Comparison of ENCODE assay signal across 20 mouse cellular contexts in the genomic region with DNA sequence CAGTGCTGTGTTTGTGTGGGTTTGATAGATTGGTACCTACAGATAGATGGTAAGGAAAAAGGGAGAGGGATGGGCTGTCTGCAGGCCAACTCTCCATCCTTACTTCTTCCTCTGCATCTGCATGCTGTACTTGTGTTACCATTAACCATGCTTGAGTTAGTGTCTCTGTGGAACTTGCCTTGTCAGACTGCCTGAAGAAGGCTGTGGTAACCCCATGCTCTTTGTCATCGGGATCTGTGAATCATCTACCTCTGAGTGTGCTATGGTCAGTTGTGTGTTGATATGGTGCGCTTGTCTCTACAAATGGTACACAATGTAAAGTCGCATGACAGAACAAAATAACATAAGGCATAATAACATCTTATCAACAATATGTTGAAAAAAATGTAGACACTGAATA.
A peak's percentile ranks its signal among the peaks of the same experiment; 100 is the strongest.
DNase-seq lines count a peak whose midpoint lies in the region; TF ChIP-seq lines count a peak whose summit lies in the region.
"Had no signal": no experiment of that assay in that cellular context is flagged by ENCODE, and none has a peak within 500 bp of the region (broad histone marks: within the 10 kb centered on the region; RNA-seq: fewer than 3 reads in every experiment).

No protein-coding gene starts in this region.

- TF ChIP-seq POLR2A in embryonic fibroblast, embryonic 13.5 days (IDR thresholded peaks at IDR 0.05; ENCODE audit: low read depth, low read length), result no peak

- peak; percentile 24 for DNase-seq in kidney, adult 11 months
- no peak for DNase-seq in kidney, postnatal 4 days
- DNase-seq in kidney, adult 9 months, result peak; percentile 68
- no peak for DNase-seq in kidney, postnatal 10 days
- DNase-seq in 416B (ENCODE audit: low read depth), result peak; percentile 46
- DNase-seq in frontal cortex, postnatal 36 days (ENCODE audit: low spot score in 2 of 2), result no peak
- DNase-seq: adrenal gland, adult 8-10 months; adrenal gland, postnatal 25 days; cerebellum, adult 11-12 months; cerebellum, adult 9-10 months; cerebellum, postnatal 14 days; forebrain, postnatal 0 days; gastrocnemius, postnatal 25 days; heart, adult 2 months; heart, postnatal 14 days had no signal

- TF ChIP-seq CTCF in embryonic fibroblast, embryonic 13.5 days (IDR thresholded peaks at IDR 0.05; ENCODE audit: borderline replicate concordance, insufficient read depth, low read length), result no peak

- peak overlapping the region; percentile 67 for H3K27ac ChIP-seq in embryonic fibroblast, embryonic 13.5 days (ENCODE audit: insufficient read depth, low read length)
- H3K27ac ChIP-seq: heart, adult 2 months; heart, embryonic 10.5 days; heart, embryonic 13.5 days; hindbrain, embryonic 12.5 days; hindbrain, embryonic 15.5 days had no signal

- H3K4me3 ChIP-seq in embryonic fibroblast, embryonic 13.5 days (ENCODE audit: insufficient read depth, low read length), result no peak overlapping the region
- H3K4me3 ChIP-seq: heart, adult 2 months; heart, embryonic 10.5 days; heart, embryonic 13.5 days; hindbrain, embryonic 12.5 days; hindbrain, embryonic 15.5 days had no signal

- H3K4me1 ChIP-seq in embryonic fibroblast, embryonic 13.5 days (ENCODE audit: control insufficient read depth, insufficient read depth, low read length), result peaks cover 9% of the 10 kb centered on the region

Comparison
In these comparisons a context has a peak if more than half of its experiments do, and no peak if none do; other contexts are left out.
1. DNase-seq: peak in kidney, adult 11 months (single experiment), kidney, adult 9 months (single experiment) and 416B (single experiment); none in kidney, postnatal 4 days (0 of 2), kidney, postnatal 10 days (single experiment) and frontal cortex, postnatal 36 days (0 of 2).